Mouse (Mus musculus) monocyte, adult 5-6 weeks (primary cell): Measurements from ENCODE around the gene Gm5134. TPM values are rescaled to one million over a fixed set of nuclear protein-coding genes. Genes with fewer than 3 reads are reported as not detected.

ENCODE experiments used
- ATAC-seq: fragments of 153-309, 156-312 bp; replicated peaks from 2 replicates; pipeline ENCODE4 v1.8.0; 2017; ENCODE audit warnings: mild to moderate bottlenecking; ENCODE audit not compliant: low TSS enrichment, insufficient number of reproducible peaks, severe bottlenecking, poor library complexity, low FRiP score
- total RNA-seq: library from RNA; stranded (forward); fragments of 200-1000, 200-491, 200-594 nt; gene quantifications from 3 replicates; pipeline ENCODE4 v1.2.3, GENCODE M21; 2017

Gm5134 gene
- total RNA-seq, 1 experiment from 2014 or later, result not detected

DNA sequence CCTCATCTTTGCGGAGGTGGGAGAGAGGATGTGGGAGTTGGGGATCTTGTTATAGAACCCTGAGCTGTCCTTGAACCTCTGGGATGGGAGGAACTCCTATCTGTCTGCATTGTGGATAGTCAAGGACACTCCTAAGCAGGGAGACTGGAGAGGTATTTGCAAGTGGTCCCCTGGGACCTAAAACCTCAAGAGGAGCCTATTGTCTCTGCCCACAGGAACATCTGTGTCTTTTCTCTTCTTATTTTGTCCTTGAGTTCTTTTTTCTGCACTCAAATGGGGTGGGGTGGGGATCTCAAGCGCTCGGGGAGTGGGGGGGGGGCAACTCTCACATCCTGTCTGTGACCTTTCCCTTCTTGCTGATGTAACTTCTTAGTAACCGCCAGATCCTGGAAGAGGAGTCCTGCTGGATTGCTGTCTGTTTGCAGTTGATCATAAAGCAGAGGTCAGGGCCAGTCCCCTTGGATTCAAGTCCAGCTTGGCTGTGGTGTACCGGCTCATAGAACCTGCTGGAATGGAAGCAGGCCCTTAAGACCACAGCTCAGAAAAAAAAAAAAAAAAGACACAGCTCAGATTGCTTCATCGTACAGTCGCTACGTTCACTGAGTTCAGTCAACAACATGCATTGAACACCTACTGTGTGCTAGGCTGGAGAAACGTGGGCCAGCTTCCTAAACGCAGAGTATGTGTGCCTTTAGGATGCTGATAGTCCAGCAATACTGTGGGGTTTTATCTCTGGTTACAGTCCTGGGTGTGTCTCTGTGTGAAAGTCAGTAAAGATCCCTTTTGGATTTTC lies 16.3 kb upstream of the Gm5134 start:
- ATAC-seq, result no peak

DNA sequence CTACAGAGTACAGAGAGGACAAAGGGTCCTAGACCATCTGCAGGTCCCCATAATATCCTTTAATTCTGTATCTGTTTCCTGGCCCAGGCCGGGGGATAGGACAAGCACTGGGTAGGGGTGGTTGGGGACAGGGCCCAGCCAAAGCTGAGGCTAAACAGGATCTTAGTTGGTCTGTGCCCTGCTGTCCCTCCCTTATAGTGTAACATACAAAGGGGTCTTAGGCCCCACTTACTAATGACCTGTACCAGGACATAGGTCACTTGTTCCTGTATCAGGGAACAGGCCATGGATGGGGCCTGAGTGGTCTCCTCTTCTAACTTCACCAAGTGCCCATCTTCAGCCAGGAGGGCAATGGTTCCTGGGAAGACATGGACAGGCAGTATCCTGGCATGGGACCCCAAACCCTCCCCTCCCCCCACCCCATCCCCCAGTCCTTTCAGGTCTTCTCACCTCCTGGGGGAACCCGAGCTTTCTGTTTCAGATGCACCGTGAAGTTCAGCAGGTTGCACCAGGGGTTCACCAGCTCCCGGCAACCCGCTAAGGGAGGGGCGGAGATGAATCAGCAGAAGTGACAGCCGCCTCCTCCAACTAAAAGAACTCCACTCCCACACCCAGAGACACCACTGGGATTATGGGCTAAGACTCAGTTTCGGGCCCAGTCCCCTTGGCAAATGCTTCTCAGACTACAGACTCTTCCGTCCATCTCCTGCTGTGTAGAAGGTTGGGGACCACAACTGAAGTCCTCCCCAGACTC lies 14.7 kb upstream of the Gm5134 start:
- ATAC-seq, result no peak

DNA sequence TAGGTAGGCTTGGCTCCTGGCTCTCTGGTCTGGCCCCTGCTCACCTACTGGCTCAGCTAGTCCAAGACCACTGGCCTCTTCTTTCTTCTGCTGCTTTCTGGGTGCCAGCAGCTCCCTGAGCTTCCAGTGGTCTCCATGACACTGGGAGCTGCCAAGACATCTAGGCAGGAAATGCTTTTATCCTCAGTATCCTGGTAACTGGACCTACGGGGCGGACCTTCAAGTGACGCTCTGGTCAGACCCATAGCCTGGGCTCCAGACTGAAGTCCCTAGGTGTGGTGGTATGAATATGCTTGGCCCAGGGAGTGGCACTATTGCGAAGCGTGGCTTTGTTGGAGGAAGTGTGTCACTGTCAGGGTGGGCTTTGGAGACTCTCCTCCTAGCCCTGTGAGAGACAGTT lies 13.8 kb upstream of the Gm5134 start, which contains the start of gene Gm867:
TSS of gene Gm867 (minus strand) at position 153 of the 400 bp plus-strand sequence.
- no peak for ATAC-seq

DNA sequence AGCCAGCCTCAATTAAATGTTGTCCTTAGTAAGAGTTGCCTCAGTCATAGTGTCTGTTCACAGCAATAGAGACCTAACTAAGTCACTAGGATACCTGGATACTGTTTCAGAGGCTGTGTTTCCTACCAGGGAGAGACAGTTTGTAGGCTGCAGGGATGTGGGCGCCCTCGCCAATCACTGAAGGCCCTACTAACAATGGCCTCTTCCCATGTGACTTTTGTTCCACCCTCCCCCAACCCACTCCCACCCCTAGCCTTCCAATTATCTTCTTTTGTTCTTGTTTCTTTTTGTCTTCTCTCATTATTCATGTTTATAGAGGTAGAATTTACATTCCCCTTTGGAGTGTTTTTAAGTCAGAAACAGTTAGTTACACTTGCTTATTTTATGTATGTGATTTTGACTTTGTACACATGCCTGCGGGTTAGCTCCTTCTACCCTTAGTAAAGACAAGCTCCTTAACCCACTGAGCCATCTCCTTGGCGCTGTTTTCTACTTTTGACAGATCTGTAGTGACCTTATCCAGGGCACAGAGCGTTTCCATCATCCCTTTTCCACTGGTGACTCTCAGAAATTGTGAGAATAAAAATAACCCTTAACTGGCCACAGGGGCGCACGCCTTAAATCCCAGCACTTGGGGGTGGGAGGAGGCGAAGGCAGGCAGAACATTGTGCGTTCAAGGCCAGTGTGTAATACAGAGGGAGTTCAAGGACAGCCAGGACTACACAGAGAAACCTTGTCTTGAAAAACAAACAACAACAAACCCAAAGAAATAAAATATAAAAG lies 13.1 kb upstream of the Gm5134 start:
- no peak for ATAC-seq

DNA sequence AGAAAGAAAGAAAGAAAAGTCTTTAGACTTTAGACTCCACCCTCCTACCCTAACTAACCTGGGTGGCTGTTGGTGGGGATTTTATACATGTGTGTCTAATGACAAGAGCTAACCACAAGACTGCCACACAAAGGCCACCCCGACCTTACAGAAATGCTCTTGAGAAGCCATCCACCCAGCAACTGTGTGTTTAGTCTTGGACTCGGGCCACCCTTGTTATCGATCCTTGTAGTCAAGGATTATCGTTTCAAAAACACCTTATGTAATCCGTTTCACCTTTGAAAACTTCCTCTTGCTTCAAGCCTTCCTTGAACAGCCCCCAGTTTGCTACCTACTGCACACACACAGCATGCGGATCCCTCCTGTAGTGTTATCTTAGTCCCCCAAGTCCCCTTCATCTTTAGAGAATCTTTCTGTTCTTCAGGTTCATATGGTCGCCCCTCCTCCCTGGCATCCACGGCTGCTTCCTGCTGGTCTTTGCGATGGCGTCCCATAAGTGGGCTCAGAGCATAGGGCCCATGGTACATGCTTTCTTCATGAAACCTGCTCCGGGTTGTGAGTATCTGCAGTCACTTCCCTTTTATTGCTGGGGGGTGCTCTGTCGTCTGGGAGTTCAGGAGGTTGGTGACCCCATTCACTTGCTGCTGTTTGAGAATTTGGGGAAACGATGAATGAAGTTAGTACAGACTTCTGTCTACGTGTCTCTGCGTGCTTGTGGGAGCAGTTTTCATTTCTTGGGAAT lies 11.4 kb upstream of the Gm5134 start, which contains the start of gene Vpreb3:
TSS of gene Vpreb3 (plus strand) at position 322 of the 742 bp plus-strand sequence.
- ATAC-seq, result no peak

DNA sequence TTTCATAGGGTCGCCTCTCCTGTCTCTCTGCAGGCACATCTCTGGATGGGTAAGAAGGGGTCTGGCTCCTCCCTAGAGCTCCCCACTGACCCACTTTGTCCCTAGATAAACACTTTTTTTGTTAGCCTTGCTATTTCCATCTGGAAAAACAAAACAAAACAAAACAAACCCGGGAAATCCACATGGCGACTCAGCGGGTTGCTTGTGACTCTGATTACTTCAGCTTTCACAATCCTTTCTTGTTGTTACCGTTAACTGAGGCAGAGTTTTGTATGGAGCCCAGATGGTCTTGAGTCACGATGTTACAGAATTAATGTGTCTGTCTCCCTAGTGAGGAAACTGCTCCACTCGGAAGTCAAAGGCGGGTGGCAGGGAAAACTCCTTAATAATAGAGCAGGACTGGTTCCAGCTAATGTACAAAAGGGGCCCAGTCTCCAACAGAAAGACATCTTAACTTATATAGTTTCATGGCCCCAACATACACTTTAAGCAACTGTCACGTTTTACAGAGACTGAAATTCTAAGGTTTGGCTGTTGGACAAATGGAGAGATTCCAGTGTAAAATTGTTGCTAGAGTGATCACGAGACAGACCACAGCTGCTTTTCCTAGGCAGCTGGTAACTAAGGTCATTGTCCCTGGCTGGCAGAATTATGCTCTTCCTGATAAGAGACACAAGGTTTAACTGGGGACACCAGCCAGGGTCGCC lies 10.1 kb upstream of the Gm5134 start:
- ATAC-seq, result no peak

DNA sequence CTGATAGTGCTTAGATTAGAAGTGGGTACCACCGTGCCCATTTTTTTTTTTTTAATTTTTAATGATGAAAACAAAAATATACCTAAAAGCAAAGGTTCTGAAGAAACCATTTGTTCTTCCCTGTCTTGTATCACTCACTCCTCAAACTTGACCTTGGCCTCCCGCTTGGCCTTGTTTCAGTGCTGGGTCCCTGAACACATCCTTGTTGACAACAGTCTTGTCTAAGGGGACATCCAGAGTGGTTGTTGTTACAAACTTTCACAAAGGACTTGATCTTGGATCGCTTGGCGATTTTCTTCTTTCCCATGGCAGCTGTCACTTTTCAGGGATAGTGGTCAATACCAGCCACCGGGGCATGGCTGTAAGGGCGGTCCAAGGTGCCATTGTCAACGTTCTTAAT lies 9.1 kb upstream of the Gm5134 start:
- no peak for ATAC-seq

DNA sequence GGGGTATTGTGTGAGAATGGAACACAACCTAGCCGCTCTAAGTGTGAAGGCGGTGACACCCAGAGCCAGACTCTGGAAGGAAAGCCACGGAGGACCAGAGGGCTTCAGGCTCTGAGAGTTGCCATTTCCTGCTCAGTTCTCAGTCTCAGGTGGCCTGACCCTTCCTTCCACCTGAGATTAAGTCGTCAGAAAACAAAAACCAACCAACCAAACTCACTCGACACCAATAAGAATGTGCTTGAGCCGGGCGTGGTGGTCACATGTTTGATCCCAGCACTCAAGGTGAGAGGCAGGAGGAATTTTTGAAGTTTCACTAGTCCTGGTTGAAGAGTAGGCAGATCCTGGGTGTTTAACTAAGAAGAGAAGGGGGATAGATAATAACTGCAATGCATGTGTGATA lies 8.4 kb upstream of the Gm5134 start:
- no peak for ATAC-seq

DNA sequence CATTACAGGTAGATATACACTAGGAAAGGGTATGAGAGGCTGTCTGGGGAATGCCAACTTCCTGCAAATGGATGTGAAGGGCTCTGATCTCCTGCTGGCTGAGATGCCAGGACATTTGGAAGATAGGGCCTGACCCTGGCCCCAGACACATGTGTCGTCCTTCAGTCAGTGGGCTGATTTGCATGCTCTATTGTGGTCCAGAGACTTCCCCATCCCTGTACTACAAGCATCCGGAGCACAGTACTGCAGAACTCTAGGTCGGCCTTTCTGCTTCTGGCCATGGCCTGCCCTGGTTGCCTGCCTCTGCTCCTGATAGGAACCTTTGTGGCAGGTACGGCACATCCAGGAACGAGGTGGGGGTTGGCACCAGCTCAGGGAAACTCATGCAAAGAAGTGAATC lies 6.2 kb upstream of the Gm5134 start:
- no peak for ATAC-seq

DNA sequence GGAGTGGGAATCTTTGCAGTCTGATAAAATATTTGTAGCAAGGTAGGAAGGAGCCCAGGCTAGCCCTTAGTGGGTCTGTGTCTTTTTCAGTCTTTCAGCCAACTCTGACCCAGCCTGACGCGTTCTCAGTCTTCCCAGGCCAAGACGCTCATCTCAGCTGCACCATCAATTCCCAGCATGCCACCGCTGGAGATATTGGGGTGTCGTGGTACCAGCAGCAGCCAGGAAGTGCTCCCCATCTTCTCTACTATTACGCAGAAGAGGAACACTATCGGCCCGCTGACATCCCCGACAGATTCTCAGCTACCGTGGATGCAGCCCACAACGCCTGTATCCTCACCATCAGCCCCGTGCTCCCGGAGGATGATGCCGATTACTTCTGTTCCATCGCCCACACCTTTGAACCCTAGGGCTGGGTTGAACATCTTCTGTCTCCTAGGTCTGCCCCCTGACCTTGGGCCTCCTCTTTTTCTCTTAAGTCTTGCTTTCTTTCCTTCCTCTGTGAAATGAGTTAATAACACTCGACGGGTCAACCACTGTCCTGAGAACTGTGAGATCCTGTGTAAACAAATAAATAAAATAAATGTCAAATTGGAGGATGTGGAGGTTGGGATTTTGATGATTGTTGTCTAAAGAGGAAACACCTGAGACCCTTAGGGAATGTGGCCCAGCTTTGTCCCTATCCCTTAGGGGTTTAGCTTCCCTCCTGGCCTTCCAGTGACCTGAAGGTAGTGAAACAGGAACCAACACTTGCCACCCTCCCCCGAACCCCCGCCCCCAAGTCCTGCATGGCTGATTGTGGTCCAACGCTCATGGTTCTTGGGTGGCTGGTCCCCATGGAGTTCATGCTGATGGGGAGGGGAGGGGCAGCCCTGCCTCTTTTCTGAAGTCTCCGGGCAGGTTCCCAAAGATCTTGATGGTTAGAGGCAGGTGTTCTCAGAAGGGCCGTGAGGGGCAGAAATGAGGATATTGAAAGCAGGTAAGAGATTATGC lies 5.0 kb upstream of the Gm5134 start:
- no peak for ATAC-seq

DNA sequence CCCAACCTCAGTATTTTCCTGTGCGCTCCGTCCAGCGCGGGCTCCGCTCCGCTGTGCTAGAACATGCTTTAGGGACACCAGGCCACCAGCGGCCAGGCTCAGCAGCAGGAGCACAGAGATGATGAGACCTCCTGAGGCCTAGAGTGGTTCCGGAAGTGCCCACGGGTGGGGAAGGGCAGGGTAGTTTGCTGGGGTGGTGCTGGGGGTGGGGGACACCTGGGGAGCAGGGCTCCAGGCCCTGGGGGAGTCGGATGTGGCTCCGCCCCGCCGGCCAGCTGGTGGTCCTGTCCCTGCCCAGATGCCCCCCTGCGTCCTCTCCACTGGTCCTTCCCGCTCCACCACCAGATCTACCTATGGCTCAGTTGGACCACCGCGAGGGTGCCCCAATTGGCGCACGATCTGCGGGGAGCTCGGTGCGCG lies 3.5 kb upstream of the Gm5134 start:
- ATAC-seq, result no peak

DNA sequence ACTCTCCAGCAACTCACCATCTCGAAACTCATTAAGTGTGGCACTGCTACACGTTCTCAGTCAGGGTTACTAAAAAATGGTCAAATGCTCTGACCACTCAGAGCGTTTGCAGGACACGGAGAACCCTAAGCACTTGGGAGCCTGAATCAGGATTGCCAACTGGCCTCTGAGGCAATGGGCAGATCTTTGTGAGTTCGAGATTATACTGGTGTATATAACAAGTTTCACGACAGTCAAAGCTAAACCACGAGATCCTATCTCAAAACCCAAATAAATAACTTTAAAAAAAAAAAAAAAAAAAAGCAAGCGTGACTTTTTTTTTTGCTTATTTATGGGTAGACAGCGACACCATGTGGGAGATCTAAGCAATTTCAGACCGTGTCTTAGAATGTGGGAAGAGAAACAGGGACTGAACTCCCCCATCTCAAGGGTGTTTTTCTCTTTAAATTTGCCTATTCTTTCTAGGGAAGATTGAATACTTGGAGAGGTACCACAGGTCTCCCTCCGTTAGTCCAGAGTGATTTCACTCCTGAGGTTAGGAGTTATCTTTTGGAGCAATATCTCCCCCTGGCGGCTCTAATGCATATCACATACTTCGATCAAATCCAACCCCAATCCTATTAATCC lies 2.8 kb upstream of the Gm5134 start:
- ATAC-seq, result peak; percentile 52; the same call in 1 of the 2 replicates

DNA sequence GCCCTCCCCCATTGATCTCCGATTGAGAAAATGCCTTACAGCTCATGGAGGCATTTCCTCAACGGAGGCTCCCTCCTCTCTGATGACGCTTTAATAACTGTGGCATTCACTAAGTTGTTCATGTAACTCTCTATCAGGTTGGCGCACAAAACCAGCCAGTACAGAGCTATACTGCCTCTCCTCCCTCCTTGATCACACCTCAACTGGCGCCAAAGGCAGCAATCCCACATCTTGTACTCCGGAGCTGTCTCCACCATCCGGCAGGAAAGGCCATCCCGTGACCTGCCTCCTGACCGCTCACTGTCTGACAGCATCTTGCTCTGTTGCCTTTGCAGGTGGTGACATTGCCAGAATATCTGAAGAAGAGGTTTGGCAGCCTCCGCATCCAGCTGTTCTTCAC lies 19.5 kb downstream of the Gm5134 start:
- ATAC-seq, result no peak

DNA sequence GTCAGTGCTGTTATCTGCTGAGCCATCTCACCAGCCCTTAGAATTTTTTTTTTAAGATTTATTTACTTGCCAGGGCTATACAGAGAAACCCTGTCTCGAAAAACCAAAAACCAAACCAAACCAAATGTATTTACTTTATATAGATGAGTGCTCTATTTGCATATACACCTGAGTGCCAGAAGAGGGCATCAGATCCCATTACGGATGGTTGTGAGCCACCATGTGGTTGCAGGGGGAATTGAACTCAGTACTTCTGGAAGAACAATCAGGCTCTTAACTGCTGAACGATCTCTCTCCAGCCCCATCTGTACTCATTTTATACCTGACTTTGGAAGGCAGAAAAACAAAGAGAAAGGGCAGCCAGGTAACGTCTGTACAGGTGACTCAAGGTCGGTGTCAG lies 20.9 kb downstream of the Gm5134 start:
- ATAC-seq, result no peak

DNA sequence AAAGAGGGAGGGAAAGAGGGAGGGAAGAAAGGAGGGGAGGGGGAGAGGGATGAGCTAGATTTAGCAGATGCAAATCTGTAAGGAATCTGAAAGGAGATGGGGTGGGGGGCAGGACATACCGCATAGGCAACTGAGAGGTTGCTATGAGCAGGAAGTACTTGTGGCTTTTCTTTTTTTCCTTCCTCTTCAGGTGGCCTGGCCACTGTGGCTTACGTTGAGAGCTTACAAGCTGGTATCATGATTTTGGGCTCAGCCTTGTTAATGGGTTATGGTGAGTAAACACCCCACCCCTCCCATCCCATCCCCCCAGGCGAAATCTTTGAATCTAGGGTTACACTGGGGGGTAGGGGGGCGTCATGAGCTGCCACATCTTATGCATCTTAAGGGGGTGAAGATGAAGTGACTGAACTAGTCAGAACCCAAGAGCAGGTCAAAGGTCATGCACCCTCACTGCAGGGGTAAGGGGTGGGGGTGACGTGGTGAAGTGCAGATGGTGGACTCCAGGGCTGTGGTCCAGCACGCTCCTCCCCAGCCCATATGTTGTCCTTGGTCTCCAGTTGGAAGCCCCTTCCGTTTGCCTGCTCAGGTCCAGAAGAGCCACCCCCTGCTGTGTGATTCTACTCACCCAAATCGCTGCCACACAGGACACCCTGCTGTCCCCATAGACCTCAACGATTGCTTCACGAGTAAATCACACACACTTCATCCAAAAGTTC lies 24.0 kb downstream of the Gm5134 start:
- ATAC-seq, result no peak

DNA sequence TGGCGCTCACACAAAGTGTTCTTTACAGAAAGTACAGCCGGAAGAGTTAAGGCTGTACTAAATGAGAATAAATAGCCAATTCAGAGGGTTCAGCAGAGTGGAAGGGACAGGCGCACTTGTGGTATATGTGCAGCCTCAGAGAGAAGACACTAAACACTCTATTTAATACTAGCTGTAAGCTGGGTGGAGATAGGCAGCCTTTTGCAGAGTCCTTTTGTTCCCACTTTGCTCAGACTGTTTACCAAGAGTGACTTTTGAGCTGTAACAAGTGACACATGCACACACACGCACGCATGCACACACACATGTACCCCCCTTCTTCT lies 24.5 kb downstream of the Gm5134 start:
- no peak for ATAC-seq
